Mouse (Mus musculus) bone marrow macrophage, adult 2 months (primary cell): ENCODE results near the gene Cars2. TPM values are rescaled to one million over a fixed set of nuclear protein-coding genes. Genes with fewer than 3 reads are reported as not detected.
"Not testable (repeated sequence)": the region's sequence is repeated elsewhere in the genome, so short reads cannot be mapped to it uniquely, and the experiment has no call there.

ENCODE experiments used
- H3K27ac ChIP-seq: 2 replicates; pipeline ENCODE4 v1.5.1; 2012; ENCODE audit warnings: low read depth, low read length; ENCODE audit not compliant: insufficient read depth
- H3K4me1 ChIP-seq: 2 replicates; pipeline ENCODE4 v1.6.1; 2012; ENCODE audit warnings: low read length; ENCODE audit not compliant: control insufficient read depth, insufficient read depth
- H3K4me3 ChIP-seq: 2 replicates; pipeline ENCODE4 v1.5.1; 2012; ENCODE audit warnings: mild to moderate bottlenecking, low read length, moderate library complexity; ENCODE audit not compliant: insufficient read depth
- CTCF ChIP-seq: IDR thresholded peaks from 2 replicates; pipeline ENCODE4 v1.5.1; 2012; ENCODE audit warnings: low read depth, mild to moderate bottlenecking, low read length, moderate library complexity
- POLR2A ChIP-seq: IDR thresholded peaks from 2 replicates; pipeline ENCODE4 v1.6.1; 2012; ENCODE audit warnings: mild to moderate bottlenecking, low read depth, low read length, borderline replicate concordance
- polyA plus RNA-seq: library from polyadenylated mRNA; stranded (reverse); fragments of >200 nt; gene quantifications from 2 replicates; pipeline ENCODE4 v1.2.4, GENCODE M21; 2012; ENCODE audit not compliant: missing spikeins, insufficient read depth, insufficient read length

Cars2 gene
- polyA plus RNA-seq, 1 experiment = 19.5 TPM

DNA sequence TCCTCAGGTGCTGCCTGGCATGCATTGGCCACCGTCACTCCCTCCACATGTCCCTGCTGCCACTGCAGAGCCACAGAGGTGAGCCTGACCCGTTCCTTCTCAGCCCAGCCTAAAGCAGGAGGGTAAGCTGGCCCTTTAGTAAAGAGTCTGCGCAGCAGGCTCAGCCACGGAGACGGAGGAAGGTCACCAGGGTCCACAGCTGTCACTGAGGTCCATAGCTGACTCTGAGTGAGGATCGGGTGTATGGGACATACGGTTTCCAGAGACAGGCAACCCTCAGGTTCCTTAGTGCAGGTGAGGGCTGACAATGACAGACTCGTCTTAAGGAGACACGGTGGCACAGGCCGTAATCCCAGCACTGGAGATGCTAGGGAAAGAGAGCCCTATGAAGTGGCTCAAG is 21.4 kb upstream of the Cars2 start:
- peaks cover 15% of the 10 kb centered on the region for H3K4me1 ChIP-seq
- TF ChIP-seq CTCF = no peak

DNA sequence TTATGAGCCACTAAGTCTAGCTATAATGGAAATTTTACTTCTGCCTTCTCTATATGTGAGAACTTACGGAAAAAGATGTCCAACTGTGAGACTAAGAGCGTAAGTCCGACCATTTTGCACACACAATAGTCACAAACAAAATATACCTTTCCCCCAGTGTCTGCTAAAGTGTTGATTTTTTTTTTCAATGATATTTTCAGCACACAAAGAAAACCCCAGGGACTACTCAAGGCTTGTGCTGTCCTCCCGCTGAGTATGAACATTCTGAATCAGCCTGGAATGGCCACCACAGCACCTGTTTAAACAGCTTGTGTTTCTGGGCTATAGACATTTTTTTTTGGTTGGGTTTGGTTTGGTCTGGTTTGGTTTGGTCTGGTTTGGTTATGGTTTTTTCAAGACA is 20.2 kb upstream of the Cars2 start:
- peaks cover 9% of the 10 kb centered on the region for H3K4me1 ChIP-seq
- no peak overlapping the region for H3K27ac ChIP-seq
- H3K4me3 ChIP-seq = no peak overlapping the region
- TF ChIP-seq CTCF (no peak), POLR2A (no peak)

More for the DNA sequence above, 21.4 kb upstream of the Cars2 start:
- no peak overlapping the region for H3K27ac ChIP-seq
- no peak overlapping the region for H3K4me3 ChIP-seq

DNA sequence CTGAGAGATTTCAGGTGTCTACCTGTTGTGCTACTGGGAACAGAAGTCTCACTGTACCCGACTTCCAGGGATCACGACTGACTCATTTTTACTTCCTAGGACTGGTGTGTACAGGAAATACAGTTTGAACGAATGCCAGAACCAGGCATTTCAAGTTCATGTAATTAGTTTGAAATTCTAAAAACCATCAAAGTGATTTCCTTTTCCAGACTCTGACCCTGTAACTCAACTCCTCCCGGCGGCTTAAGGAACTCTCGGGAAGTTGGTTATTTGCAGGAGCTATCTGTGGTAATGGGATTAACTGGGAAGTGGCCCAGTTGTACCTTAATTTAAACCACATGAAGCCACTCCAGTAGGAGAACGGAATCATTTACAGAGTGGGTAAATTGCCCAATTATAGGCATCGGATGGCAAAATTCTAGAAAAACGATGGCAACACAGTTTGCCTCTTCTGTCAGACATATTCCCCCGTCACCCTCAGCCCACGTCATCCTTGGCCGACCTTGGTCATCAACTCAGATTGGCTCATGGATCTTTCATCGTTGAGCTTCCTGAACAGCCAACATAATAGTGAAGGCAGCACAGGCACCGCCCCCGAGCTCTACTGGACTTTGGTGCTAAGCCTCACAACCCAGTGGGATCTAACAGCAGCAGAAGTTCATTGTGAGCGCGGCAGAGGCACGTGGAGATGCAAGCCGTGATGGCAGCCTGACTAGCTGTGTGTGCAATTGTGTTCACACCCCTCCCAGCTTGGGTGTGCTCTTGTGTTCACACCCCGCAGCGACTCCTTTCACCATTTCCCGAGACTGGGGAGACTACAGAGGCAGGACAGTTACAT is 18.9 kb upstream of the Cars2 start:
- peaks cover under 1% of the 10 kb centered on the region; the same call in 1 of the 2 replicates for H3K4me1 ChIP-seq
- H3K4me3 ChIP-seq = no peak overlapping the region
- no peak overlapping the region for H3K27ac ChIP-seq
- no peak for TF ChIP-seq POLR2A
- no peak for TF ChIP-seq CTCF

DNA sequence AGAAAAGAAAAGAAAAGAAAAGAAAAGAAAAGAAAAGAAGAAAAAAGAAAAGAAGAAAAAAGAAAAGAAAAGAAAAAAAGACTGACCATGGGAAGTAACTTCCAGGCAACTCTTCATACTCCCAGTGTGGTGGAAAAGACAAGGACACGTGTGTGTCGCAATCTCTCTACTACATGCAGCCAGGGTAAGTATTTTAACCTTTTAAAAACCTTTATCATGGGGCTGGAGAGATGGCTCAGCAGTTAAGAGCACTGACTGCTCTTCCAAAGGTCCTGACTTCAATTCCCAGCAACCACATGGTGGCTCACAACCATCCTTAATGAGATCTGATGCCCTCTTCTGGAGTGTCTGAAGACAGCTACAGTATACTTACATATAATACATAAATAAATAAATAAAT is 17.6 kb upstream of the Cars2 start:
- not testable (repeated sequence) for H3K27ac ChIP-seq, H3K4me3 ChIP-seq, H3K4me1 ChIP-seq

DNA sequence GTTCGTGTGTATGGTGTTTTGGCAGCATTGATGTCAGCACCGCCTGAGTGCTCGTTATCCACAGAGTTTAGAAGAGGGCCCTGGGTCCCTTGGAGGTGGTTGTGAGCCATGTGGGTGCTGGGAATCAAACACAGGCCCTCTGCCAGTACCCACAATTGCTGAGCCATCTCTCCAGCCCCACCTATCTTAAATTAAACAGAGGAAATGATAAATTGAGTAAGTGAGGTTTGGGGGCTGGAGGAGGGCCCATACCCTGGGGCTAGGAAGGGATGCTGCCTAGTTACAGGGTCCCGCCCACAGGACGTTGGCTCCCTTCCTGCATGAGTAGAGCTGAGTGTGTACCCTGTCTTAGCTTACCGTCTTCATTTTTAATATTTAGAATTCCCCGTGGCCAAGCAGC is 14.1 kb upstream of the Cars2 start:
- TF ChIP-seq CTCF = no peak
- H3K27ac ChIP-seq = no peak overlapping the region
- H3K4me1 ChIP-seq = peaks cover 9% of the 10 kb centered on the region; the same call in 1 of the 2 replicates
- no peak overlapping the region for H3K4me3 ChIP-seq

DNA sequence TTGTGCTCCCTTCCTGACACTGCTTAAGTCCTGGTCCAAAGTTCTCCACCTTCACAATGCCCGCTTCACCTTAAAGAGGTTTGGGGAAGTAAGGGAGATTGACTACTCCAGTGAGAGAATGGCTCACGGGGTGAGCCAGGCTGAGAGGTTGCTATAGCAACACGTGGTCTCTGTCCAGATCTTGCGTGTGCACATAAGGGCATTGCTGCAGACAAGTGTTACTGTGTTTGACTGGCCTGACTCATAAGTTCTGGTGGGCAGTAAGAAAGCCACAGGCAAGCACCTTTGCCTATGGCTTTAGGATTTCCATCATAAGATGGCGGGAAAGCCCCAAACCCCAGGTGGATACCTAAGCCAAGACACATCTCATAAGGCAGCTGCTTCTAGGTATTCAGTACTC is 13.7 kb upstream of the Cars2 start:
- Histone ChIP-seq H3K4me3 (no peak overlapping the region), H3K4me1 (peaks cover 12% of the 10 kb centered on the region), H3K27ac (no peak overlapping the region)
- TF ChIP-seq POLR2A (no peak), CTCF (no peak)

DNA sequence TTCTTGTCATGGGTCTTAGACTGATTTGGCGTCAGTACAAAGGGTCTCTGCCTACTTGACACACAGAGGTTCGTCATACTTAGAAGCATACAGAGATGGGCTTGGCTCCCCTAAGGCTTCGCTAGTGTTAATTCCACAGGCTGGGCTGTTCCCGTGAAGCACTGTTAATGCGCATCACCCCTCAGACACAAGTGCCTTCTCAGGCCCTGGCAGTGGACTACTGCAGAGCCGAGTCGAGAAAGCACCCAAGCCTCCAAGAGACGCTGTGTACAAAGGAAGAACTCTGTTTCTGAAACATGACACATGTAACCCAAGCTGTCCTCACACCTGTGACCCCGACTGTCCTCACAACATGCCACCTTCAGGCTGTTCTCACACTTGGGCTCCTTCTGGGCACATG is 9.6 kb upstream of the Cars2 start:
- Histone ChIP-seq H3K4me1 (peaks cover 15% of the 10 kb centered on the region), H3K4me3 (no peak overlapping the region), H3K27ac (no peak overlapping the region)
- no peak for TF ChIP-seq CTCF
- TF ChIP-seq POLR2A = no peak

DNA sequence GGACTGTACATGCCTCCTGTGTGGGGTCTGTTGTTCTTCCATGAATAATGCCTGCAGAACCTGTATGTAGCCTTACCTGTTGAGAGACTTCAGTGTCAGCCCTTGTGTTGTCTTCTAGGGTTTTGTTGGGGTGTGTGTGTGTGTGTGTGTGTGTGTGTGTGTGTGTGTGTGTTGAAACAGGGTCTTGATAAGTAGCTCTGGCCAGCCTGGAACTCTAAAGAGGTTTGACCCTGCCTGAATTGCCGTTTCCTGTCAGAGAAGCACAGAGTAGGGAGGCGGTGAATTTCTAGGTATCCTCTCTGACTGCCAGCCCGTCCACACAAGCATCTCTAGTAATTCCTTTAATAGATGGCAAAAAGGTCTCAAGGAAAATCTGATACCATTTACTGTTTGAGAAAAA is 8.9 kb upstream of the Cars2 start:
- TF ChIP-seq CTCF (no peak), POLR2A (no peak)
- no peak overlapping the region for H3K4me3 ChIP-seq
- no peak overlapping the region for H3K27ac ChIP-seq
- peaks cover 15% of the 10 kb centered on the region for H3K4me1 ChIP-seq

DNA sequence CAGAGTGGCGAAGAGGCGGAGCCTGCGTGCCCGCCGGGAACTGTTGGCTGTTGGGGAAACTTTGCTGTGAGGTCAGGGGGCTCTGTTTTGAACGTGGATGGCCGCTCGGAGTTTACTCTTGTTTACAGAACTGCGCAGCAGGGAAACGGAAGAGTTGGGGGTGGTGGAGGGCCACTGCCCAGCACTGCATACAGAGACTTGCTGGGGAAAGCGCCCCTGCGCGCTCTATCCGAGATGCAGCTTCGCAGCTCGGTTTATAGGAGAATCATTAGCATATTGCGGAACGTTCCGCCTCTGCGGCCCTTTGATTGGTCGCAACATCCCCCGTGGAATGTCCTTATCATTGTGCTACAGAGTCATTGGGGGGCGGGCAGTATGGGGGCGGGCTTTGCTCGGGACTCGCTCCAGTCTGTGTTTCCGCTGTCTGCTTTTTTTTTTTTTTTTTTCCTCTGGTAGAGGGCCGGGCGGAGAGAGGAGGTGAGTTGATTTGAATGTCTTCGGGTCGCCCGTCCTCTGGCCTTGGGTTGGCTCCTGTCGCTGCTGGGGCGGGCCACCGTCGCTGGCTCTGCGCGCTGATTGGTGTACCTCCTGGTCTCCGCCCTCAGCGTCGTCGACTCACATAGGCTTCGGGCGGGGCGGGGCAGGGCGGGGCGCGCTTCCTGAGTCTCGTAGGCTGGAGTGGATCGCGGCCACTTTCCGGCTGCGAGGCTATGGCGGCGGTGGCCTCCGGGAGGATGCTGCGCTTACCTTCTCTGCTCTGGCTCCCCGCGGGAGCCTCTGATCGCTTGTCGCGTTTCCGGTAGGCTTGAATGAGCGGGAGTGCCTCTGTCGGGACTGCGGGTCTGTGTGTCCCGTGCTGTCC is 7.4 kb upstream of the Cars2 start:
- Histone ChIP-seq H3K27ac (peak overlapping the region; percentile 85), H3K4me3 (peak overlapping the region; percentile 100), H3K4me1 (peaks cover 16% of the 10 kb centered on the region)
- TF ChIP-seq POLR2A (peak; percentile 100), CTCF (no peak)

DNA sequence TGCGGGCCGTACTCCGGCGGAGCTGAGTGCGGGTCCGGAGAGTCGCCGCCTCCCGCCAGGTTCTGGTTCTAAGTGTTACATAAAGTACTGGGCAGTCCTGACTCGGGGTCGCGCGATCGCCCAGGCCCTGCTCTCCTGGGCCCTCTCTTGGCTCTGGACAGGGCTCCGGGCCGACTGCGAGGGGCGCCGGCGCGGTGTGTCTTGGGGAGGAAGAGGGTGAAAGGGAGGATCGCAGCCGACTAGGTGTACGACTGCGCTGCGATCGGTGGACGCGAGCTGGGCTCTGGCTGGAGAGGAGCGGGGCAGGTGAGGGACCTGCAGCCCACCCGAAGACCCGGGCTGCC is 6.8 kb upstream of the Cars2 start:
- H3K27ac ChIP-seq = peak overlapping the region; percentile 85
- TF ChIP-seq CTCF = no peak
- no peak for TF ChIP-seq POLR2A
- peaks cover 16% of the 10 kb centered on the region for H3K4me1 ChIP-seq
- peak overlapping the region; percentile 100 for H3K4me3 ChIP-seq
